Mouse (Mus musculus) embryonic facial prominence, embryonic 12.5 days (tissue): ENCODE data around the gene Sec24d. TPM values are rescaled to one million over a fixed set of nuclear protein-coding genes. Genes with fewer than 3 reads are reported as not detected.
A peak's percentile ranks its signal among the peaks of the same experiment; 100 is the strongest.

Experiments
- ATAC-seq: fragments of 200-750 bp; cut with Nextera tagmentation; 2 replicates; pipeline ENCODE4 v1.8.0; 2017; ENCODE audit not compliant: insufficient number of reproducible peaks, insufficient read depth, low FRiP score, low TSS enrichment
- H3K27ac ChIP-seq: fragments of 300-500 bp; sonication (generic); 2 replicates; pipeline ENCODE4 v1.5.1; 2016; ENCODE audit warnings: mild to moderate bottlenecking
- H3K27me3 ChIP-seq: fragments of 300-500 bp; sonication (generic); 2 replicates; pipeline ENCODE4 v1.6.1; 2016; ENCODE audit warnings: mild to moderate bottlenecking, moderate library complexity
- H3K36me3 ChIP-seq: fragments of 300-500 bp; sonication (generic); 2 replicates; pipeline ENCODE4 v1.6.1; 2016; ENCODE audit warnings: mild to moderate bottlenecking
- H3K4me1 ChIP-seq: fragments of 300-500 bp; sonication (generic); 2 replicates; pipeline ENCODE4 v1.6.1; 2016
- H3K4me2 ChIP-seq: fragments of 300-500 bp; sonication (generic); replicated peaks from 2 replicates; pipeline ENCODE4 v1.6.1; 2016; ENCODE audit warnings: mild to moderate bottlenecking, moderate library complexity
- H3K4me3 ChIP-seq: fragments of 300-500 bp; sonication (generic); 2 replicates; pipeline ENCODE4 v1.5.1; 2016; ENCODE audit warnings: mild to moderate bottlenecking
- H3K9ac ChIP-seq: fragments of 300-500 bp; sonication (generic); 2 replicates; pipeline ENCODE4 v1.6.1; 2016; ENCODE audit warnings: mild to moderate bottlenecking, moderate library complexity
- H3K9me3 ChIP-seq: fragments of 300-500 bp; sonication (generic); 2 replicates; pipeline ENCODE4 v1.6.1; 2016; ENCODE audit warnings: mild to moderate bottlenecking, moderate library complexity
- WGBS: fragments of 180-500 bp; shearing (Covaris S2); methylation state at CpG from one replicate; pipeline ENCODE4 v1.1.7; 2016; 5-methylcytosine and 5-hydroxymethylcytosine counted together
- polyA plus RNA-seq: library from polyadenylated mRNA; unstranded; fragments of >200 nt; fragmentation: Nextera tagmentation; extraction: Ambion mirVana; gene quantifications from 2 replicates; pipeline ENCODE4 v1.2.1, GENCODE M21; 2016

Sec24d gene
- polyA plus RNA-seq, 1 experiment from 2014 or later, result 62.6 TPM

- no peak for ATAC-seq
- Histone ChIP-seq H3K4me2 (no peak overlapping the region), H3K9ac (no peak overlapping the region), H3K27ac (no peak overlapping the region), H3K4me3 (no peak overlapping the region), H3K36me3 (peaks cover 31% of the 10 kb centered on the region), H3K27me3 (no peaks in the 10 kb centered on the region), H3K9me3 (no peaks in the 10 kb centered on the region), H3K4me1 (no peaks in the 10 kb centered on the region)
- WGBS, result 89% methylated on average over 2 of the region's 2 CpGs
Measured at GRCm38 (mm10) chr3:123301521-123301920, 34.3 kb downstream of the Sec24d start.

- H3K36me3 ChIP-seq, result peaks cover 27% of the 10 kb centered on the region
- H3K27ac ChIP-seq, result no peak overlapping the region
- no peak for ATAC-seq
- 94% methylated on average over 15 of the region's 15 CpGs for WGBS
- no peak overlapping the region for H3K4me3 ChIP-seq
- no peak overlapping the region for H3K4me2 ChIP-seq
- no peaks in the 10 kb centered on the region for H3K9me3 ChIP-seq
- H3K27me3 ChIP-seq, result no peaks in the 10 kb centered on the region
- no peaks in the 10 kb centered on the region for H3K4me1 ChIP-seq
- no peak overlapping the region for H3K9ac ChIP-seq
Measured at GRCm38 (mm10) chr3:123305611-123306010, 38.4 kb downstream of the Sec24d start.

- 94% methylated on average over 6 of the region's 6 CpGs for WGBS
- H3K4me1 ChIP-seq, result no peaks in the 10 kb centered on the region
- H3K27me3 ChIP-seq, result no peaks in the 10 kb centered on the region
- H3K4me2 ChIP-seq, result no peak overlapping the region
- H3K9ac ChIP-seq, result no peak overlapping the region
- no peak for ATAC-seq
- H3K27ac ChIP-seq, result no peak overlapping the region
- no peak overlapping the region for H3K4me3 ChIP-seq
- peaks cover 17% of the 10 kb centered on the region for H3K36me3 ChIP-seq
- H3K9me3 ChIP-seq, result no peaks in the 10 kb centered on the region
Measured at GRCm38 (mm10) chr3:123307446-123307845, 40.2 kb downstream of the Sec24d start.

GRCm38 (mm10) chr3:123309141-123309540 lies 41.9 kb downstream of the Sec24d start:
- ATAC-seq, result no peak
- H3K9ac ChIP-seq, result no peak overlapping the region
- H3K36me3 ChIP-seq, result peaks cover 15% of the 10 kb centered on the region; the same call in 1 of the 2 replicates
- WGBS, result 75% methylated on average over 6 of the region's 6 CpGs
- H3K9me3 ChIP-seq, result no peaks in the 10 kb centered on the region
- no peak overlapping the region for H3K4me2 ChIP-seq
- H3K4me3 ChIP-seq, result no peak overlapping the region
- peaks cover 7% of the 10 kb centered on the region for H3K4me1 ChIP-seq
- H3K27ac ChIP-seq, result no peak overlapping the region
- H3K27me3 ChIP-seq, result no peaks in the 10 kb centered on the region

GRCm38 (mm10) chr3:123312477-123313062 lies 45.3 kb downstream of the Sec24d start:
- H3K9ac ChIP-seq, result no peak overlapping the region
- H3K36me3 ChIP-seq, result 0 out of 2 replicates have a peak, but pooled peaks cover 4% of the 10 kb centered on the region
- H3K4me2 ChIP-seq, result no peak overlapping the region
- no peak overlapping the region for H3K4me3 ChIP-seq
- 87% methylated on average over 9 of the region's 9 CpGs for WGBS
- H3K27ac ChIP-seq, result no peak overlapping the region
- no peaks in the 10 kb centered on the region for H3K27me3 ChIP-seq
- H3K9me3 ChIP-seq, result no peaks in the 10 kb centered on the region
- ATAC-seq, result no peak
- H3K4me1 ChIP-seq, result peaks cover 9% of the 10 kb centered on the region

- no peak overlapping the region for H3K9ac ChIP-seq
- no peaks in the 10 kb centered on the region for H3K27me3 ChIP-seq
- 58% methylated on average over 5 of the region's 5 CpGs for WGBS
- H3K4me1 ChIP-seq, result peaks cover 9% of the 10 kb centered on the region
- no peak for ATAC-seq
- no peak overlapping the region for H3K4me3 ChIP-seq
- 0 out of 2 replicates have a peak, but pooled peaks cover 2% of the 10 kb centered on the region for H3K36me3 ChIP-seq
- no peak overlapping the region for H3K27ac ChIP-seq
- no peaks in the 10 kb centered on the region for H3K9me3 ChIP-seq
- H3K4me2 ChIP-seq, result no peak overlapping the region
Measured at GRCm38 (mm10) chr3:123313477-123313876, 46.2 kb downstream of the Sec24d start.

GRCm38 (mm10) chr3:123313920-123314614 lies 46.8 kb downstream of the Sec24d start:
- 18% methylated on average over 12 of the region's 12 CpGs for WGBS
- H3K9me3 ChIP-seq, result no peaks in the 10 kb centered on the region
- ATAC-seq, result 0 out of 2 replicates have a peak, but pooled peaks have one; percentile 35
- no peak overlapping the region for H3K27ac ChIP-seq
- peaks cover 9% of the 10 kb centered on the region for H3K4me1 ChIP-seq
- H3K4me2 ChIP-seq, result no peak overlapping the region
- no peaks in the 10 kb centered on the region for H3K27me3 ChIP-seq
- no peak overlapping the region for H3K9ac ChIP-seq
- H3K36me3 ChIP-seq, result 0 out of 2 replicates have a peak, but pooled peaks cover 2% of the 10 kb centered on the region
- H3K4me3 ChIP-seq, result no peak overlapping the region

GRCm38 (mm10) chr3:123316066-123316465 lies 48.8 kb downstream of the Sec24d start:
- Histone ChIP-seq H3K4me1 (peaks cover 9% of the 10 kb centered on the region), H3K9me3 (no peaks in the 10 kb centered on the region), H3K4me3 (no peak overlapping the region), H3K4me2 (no peak overlapping the region), H3K36me3 (0 out of 2 replicates have a peak, but pooled peaks cover 2% of the 10 kb centered on the region), H3K27me3 (no peaks in the 10 kb centered on the region), H3K27ac (no peak overlapping the region), H3K9ac (no peak overlapping the region)
- WGBS, result 61% methylated on average over 6 of the region's 6 CpGs
- ATAC-seq, result no peak

GRCm38 (mm10) chr3:123317081-123317480 lies 49.8 kb downstream of the Sec24d start:
- no peak for ATAC-seq
- no peak overlapping the region for H3K27ac ChIP-seq
- H3K9me3 ChIP-seq, result no peaks in the 10 kb centered on the region
- H3K27me3 ChIP-seq, result no peaks in the 10 kb centered on the region
- no peak overlapping the region for H3K4me3 ChIP-seq
- no peak overlapping the region for H3K9ac ChIP-seq
- H3K4me2 ChIP-seq, result no peak overlapping the region
- 0 out of 2 replicates have a peak, but pooled peaks cover 2% of the 10 kb centered on the region for H3K36me3 ChIP-seq
- H3K4me1 ChIP-seq, result peaks cover 9% of the 10 kb centered on the region
- 89% methylated on average over 9 of the region's 9 CpGs for WGBS

- ATAC-seq, result no peak
- no peaks in the 10 kb centered on the region for H3K36me3 ChIP-seq
- no peak overlapping the region for H3K4me3 ChIP-seq
- H3K4me1 ChIP-seq, result no peaks in the 10 kb centered on the region
- no peaks in the 10 kb centered on the region for H3K9me3 ChIP-seq
- no peak overlapping the region for H3K27ac ChIP-seq
- no peak overlapping the region for H3K4me2 ChIP-seq
- H3K9ac ChIP-seq, result no peak overlapping the region
- H3K27me3 ChIP-seq, result no peaks in the 10 kb centered on the region
- 81% methylated on average over 9 of the region's 9 CpGs for WGBS
Measured at GRCm38 (mm10) chr3:123320341-123320740, 53.1 kb downstream of the Sec24d start.

GRCm38 (mm10) chr3:123321612-123322011 lies 54.4 kb downstream of the Sec24d start:
- ATAC-seq, result no peak
- Histone ChIP-seq H3K27me3 (no peaks in the 10 kb centered on the region), H3K4me1 (no peaks in the 10 kb centered on the region), H3K9me3 (no peaks in the 10 kb centered on the region), H3K36me3 (no peaks in the 10 kb centered on the region), H3K9ac (no peak overlapping the region), H3K4me3 (no peak overlapping the region), H3K4me2 (no peak overlapping the region), H3K27ac (no peak overlapping the region)
- 77% methylated on average over 6 of the region's 6 CpGs for WGBS

- Histone ChIP-seq H3K9ac (no peak overlapping the region), H3K4me3 (no peak overlapping the region), H3K27ac (no peak overlapping the region), H3K4me1 (no peaks in the 10 kb centered on the region), H3K9me3 (no peaks in the 10 kb centered on the region), H3K4me2 (no peak overlapping the region), H3K36me3 (no peaks in the 10 kb centered on the region), H3K27me3 (no peaks in the 10 kb centered on the region)
- 12% methylated on average over 1 of the region's 1 CpGs for WGBS
- no peak for ATAC-seq
Measured at GRCm38 (mm10) chr3:123322147-123322546, 54.9 kb downstream of the Sec24d start.
